12 mouse cellular contexts compared by ENCODE assay signal in genomic region chr7:73141167-73141566, GRCm38 (mm10).
A peak's percentile ranks its signal among the peaks of the same experiment; 100 is the strongest.
DNase-seq lines count a peak whose midpoint lies in the region; ATAC-seq lines count a peak whose summit lies in the region.
"Had no signal": no experiment of that assay in that cellular context is flagged by ENCODE, and none has a peak within 500 bp of the region (broad histone marks: within the 10 kb centered on the region; RNA-seq: fewer than 3 reads in every experiment).

No protein-coding gene starts in this region.

- DNase-seq in retina, embryonic 14.5 days (ENCODE audit: low spot score), result peak; percentile 38
- DNase-seq in retina, postnatal 1 day, result no peak
- DNase-seq in yolk sac, embryonic 10.5 days (ENCODE audit: low spot score), result peak; percentile 26
- no peak for DNase-seq in layer of hippocampus, adult 9-10 months (ENCODE audit: low spot score)
- DNase-seq in right cerebral cortex, adult 2 months (ENCODE audit: low spot score in 2 of 2), result no peak
- DNase-seq: heart, adult 11 months; liver, postnatal 0 days; thymus, postnatal 36 days had no signal

- H3K4me3 ChIP-seq in forebrain, embryonic 12.5 days (replicated peaks), result no peak overlapping the region
- H3K4me3 ChIP-seq in limb, embryonic 13.5 days, result no peak overlapping the region
- H3K4me3 ChIP-seq: embryonic facial prominence, embryonic 15.5 days had no signal

- 0 out of 2 replicates have a peak, but pooled peaks have one; percentile 36 for ATAC-seq in forebrain, embryonic 12.5 days (ENCODE audit: low FRiP score)
- peak; percentile 48 for ATAC-seq in limb, embryonic 13.5 days (ENCODE audit: low FRiP score, low read depth)
- ATAC-seq in frontal cortex, adult (ENCODE audit: low TSS enrichment), result no peak
- ATAC-seq: liver, postnatal 0 days had no signal

- H3K4me1 ChIP-seq in forebrain, embryonic 12.5 days, result peaks cover 67% of the 10 kb centered on the region
- H3K4me1 ChIP-seq in limb, embryonic 13.5 days, result peaks cover 61% of the 10 kb centered on the region

- H3K36me3 ChIP-seq in forebrain, embryonic 12.5 days (replicated peaks), result no peaks in the 10 kb centered on the region
- H3K36me3 ChIP-seq in limb, embryonic 13.5 days, result no peaks in the 10 kb centered on the region
- H3K36me3 ChIP-seq: embryonic facial prominence, embryonic 15.5 days had no signal

- no peaks in the 10 kb centered on the region for H3K9me3 ChIP-seq in forebrain, embryonic 12.5 days
- H3K9me3 ChIP-seq in limb, embryonic 13.5 days, result no peaks in the 10 kb centered on the region
- H3K9me3 ChIP-seq: embryonic facial prominence, embryonic 15.5 days had no signal

- H3K4me2 ChIP-seq in forebrain, embryonic 12.5 days, result peak overlapping the region; percentile 6; the same call in 1 of the 2 replicates
- no peak overlapping the region for H3K4me2 ChIP-seq in limb, embryonic 13.5 days (replicated peaks)
- H3K4me2 ChIP-seq: embryonic facial prominence, embryonic 15.5 days had no signal

- H3K27ac ChIP-seq in forebrain, embryonic 12.5 days, result peak overlapping the region; percentile 10; the same call in 1 of the 2 replicates
- H3K27ac ChIP-seq in limb, embryonic 13.5 days, result no peak overlapping the region; the same call in 1 of the 2 replicates
- H3K27ac ChIP-seq: embryonic facial prominence, embryonic 15.5 days had no signal

- 2% methylated on average over 5 of the region's 5 CpGs for WGBS in forebrain, embryonic 12.5 days
- 5% methylated on average over 5 of the region's 5 CpGs for WGBS in limb, embryonic 13.5 days

- no peak overlapping the region for H3K9ac ChIP-seq in forebrain, embryonic 12.5 days
- H3K9ac ChIP-seq in limb, embryonic 13.5 days, result no peak overlapping the region
- H3K9ac ChIP-seq: embryonic facial prominence, embryonic 15.5 days; liver, postnatal 0 days had no signal

- H3K27me3 ChIP-seq in forebrain, embryonic 12.5 days, result peaks cover 28% of the 10 kb centered on the region
- H3K27me3 ChIP-seq in limb, embryonic 13.5 days, result peaks cover 12% of the 10 kb centered on the region; the same call in 1 of the 2 replicates

Comparison
In these comparisons a context has a peak if more than half of its experiments do, and no peak if none do; other contexts are left out.
1. DNase-seq: peak in retina, embryonic 14.5 days (single experiment) and yolk sac, embryonic 10.5 days (single experiment); none in retina, postnatal 1 day (single experiment), layer of hippocampus, adult 9-10 months (single experiment) and right cerebral cortex, adult 2 months (0 of 2).